Mouse (Mus musculus): ENCODE measurements around the gene Lrrc10. TPM values are rescaled to one million over a fixed set of nuclear protein-coding genes. Genes with fewer than 3 reads are reported as not detected.
A peak's percentile ranks its signal among the peaks of the same experiment; 100 is the strongest.
"Not testable (repeated sequence)": the region's sequence is repeated elsewhere in the genome, so short reads cannot be mapped to it uniquely, and the experiment has no call there.

The Lrrc10 gene
- polyA plus RNA-seq, 1 experiment from 2014 or later, result not detected

GRCm38 (mm10) chr10:117033785-117034184, 11.4 kb upstream of the Lrrc10 start:
- no peaks in the 10 kb centered on the region for H3K4me1 ChIP-seq (ENCODE audit: control insufficient read depth, insufficient read depth, low read length)
- H3K9ac ChIP-seq (replicated peaks; ENCODE audit: low read depth, low read length), result no peak overlapping the region
- H3K9me3 ChIP-seq (ENCODE audit: control insufficient read depth, low read length), result no peaks in the 10 kb centered on the region
- no peaks in the 10 kb centered on the region for H3K27me3 ChIP-seq (ENCODE audit: control insufficient read depth, insufficient read depth, low read length)
- no peak overlapping the region for H3K4me3 ChIP-seq (ENCODE audit: low read depth, low read length)
- H3K36me3 ChIP-seq (ENCODE audit: control insufficient read depth, insufficient read depth, low read length), result no peaks in the 10 kb centered on the region
- H3K4me2 ChIP-seq (ENCODE audit: low read depth, low read length), result no peak overlapping the region
- 28% methylated on average over 8 of the region's 8 CpGs for WGBS
- ATAC-seq (ENCODE audit: low read depth), result no peak
- no peak overlapping the region for H3K27ac ChIP-seq (ENCODE audit: low read depth, low read length)

- H3K4me2 ChIP-seq (ENCODE audit: low read depth, low read length), result no peak overlapping the region
- H3K27me3 ChIP-seq (ENCODE audit: control insufficient read depth, insufficient read depth, low read length), result no peaks in the 10 kb centered on the region
- no peak overlapping the region for H3K27ac ChIP-seq (ENCODE audit: low read depth, low read length)
- no peak overlapping the region for H3K9ac ChIP-seq (replicated peaks; ENCODE audit: low read depth, low read length)
- WGBS, result 75% methylated on average over 6 of the region's 6 CpGs
- no peaks in the 10 kb centered on the region for H3K36me3 ChIP-seq (ENCODE audit: control insufficient read depth, insufficient read depth, low read length)
- no peaks in the 10 kb centered on the region for H3K4me1 ChIP-seq (ENCODE audit: control insufficient read depth, insufficient read depth, low read length)
- H3K9me3 ChIP-seq (ENCODE audit: control insufficient read depth, low read length), result no peaks in the 10 kb centered on the region
- H3K4me3 ChIP-seq (ENCODE audit: low read depth, low read length), result no peak overlapping the region
- ATAC-seq (ENCODE audit: low read depth), result no peak
These were observed 4.8 kb upstream of the Lrrc10 start for GRCm38 (mm10) chr10:117040355-117040754.

DNA sequence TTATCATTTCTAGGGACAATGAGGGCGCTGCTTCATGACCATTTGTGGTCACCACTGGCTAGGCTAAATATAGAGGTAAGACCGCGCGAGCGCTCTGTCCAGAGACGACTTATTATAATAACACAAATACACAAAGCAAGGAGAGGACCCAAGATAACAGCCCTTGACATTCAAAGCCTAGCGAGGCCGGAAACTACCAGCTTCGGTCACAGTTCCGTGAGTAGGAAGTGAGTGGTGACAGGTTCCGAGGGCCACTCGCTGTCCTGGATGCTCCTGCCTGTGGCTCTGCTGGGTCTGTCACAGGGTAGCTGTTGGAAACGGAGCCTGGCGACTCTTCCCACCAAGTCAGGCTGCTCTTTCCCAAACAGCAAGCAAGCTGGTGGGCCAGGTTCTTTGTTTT, 2.8 kb upstream of the Lrrc10 start:
- H3K4me1 ChIP-seq (ENCODE audit: control insufficient read depth, insufficient read depth, low read length), result 0 out of 2 replicates have a peak, but pooled peaks cover 3% of the 10 kb centered on the region
- no peaks in the 10 kb centered on the region for H3K36me3 ChIP-seq (ENCODE audit: control insufficient read depth, insufficient read depth, low read length)
- no peak overlapping the region for H3K4me3 ChIP-seq (ENCODE audit: low read depth, low read length)
- H3K27me3 ChIP-seq (ENCODE audit: control insufficient read depth, insufficient read depth, low read length), result no peaks in the 10 kb centered on the region
- H3K9me3 ChIP-seq (ENCODE audit: control insufficient read depth, low read length), result no peaks in the 10 kb centered on the region
- WGBS, result 91% methylated on average over 14 of the region's 14 CpGs
- no peak overlapping the region for H3K9ac ChIP-seq (replicated peaks; ENCODE audit: low read depth, low read length)
- no peak for ATAC-seq (ENCODE audit: low read depth)
- no peak overlapping the region for H3K27ac ChIP-seq (ENCODE audit: low read depth, low read length)
- no peak overlapping the region for H3K4me2 ChIP-seq (ENCODE audit: low read depth, low read length)

GRCm38 (mm10) chr10:117043497-117044166, 1.5 kb upstream of the Lrrc10 start:
- H3K4me2 ChIP-seq (ENCODE audit: low read depth, low read length); H3K36me3 ChIP-seq (ENCODE audit: control insufficient read depth, insufficient read depth, low read length); H3K27ac ChIP-seq (ENCODE audit: low read depth, low read length); H3K9me3 ChIP-seq (ENCODE audit: control insufficient read depth, low read length); ATAC-seq (ENCODE audit: low read depth); H3K4me3 ChIP-seq (ENCODE audit: low read depth, low read length); H3K4me1 ChIP-seq (ENCODE audit: control insufficient read depth, insufficient read depth, low read length); H3K27me3 ChIP-seq (ENCODE audit: control insufficient read depth, insufficient read depth, low read length); H3K9ac ChIP-seq (replicated peaks; ENCODE audit: low read depth, low read length): not testable (repeated sequence)
- WGBS, result 68% methylated on average over 15 of the region's 16 CpGs

- Histone ChIP-seq H3K9me3 (ENCODE audit: control insufficient read depth, low read length) (no peaks in the 10 kb centered on the region), H3K27ac (ENCODE audit: low read depth, low read length) (no peak overlapping the region), H3K36me3 (ENCODE audit: control insufficient read depth, insufficient read depth, low read length) (peaks cover 32% of the 10 kb centered on the region), H3K4me2 (ENCODE audit: low read depth, low read length) (no peak overlapping the region), H3K27me3 (ENCODE audit: control insufficient read depth, insufficient read depth, low read length) (no peaks in the 10 kb centered on the region), H3K4me1 (ENCODE audit: control insufficient read depth, insufficient read depth, low read length) (0 out of 2 replicates have a peak, but pooled peaks cover 3% of the 10 kb centered on the region), H3K9ac (replicated peaks; ENCODE audit: low read depth, low read length) (no peak overlapping the region), H3K4me3 (ENCODE audit: low read depth, low read length) (no peak overlapping the region)
- no peak for ATAC-seq (ENCODE audit: low read depth)
- WGBS, result 70% methylated on average over 4 of the region's 4 CpGs
These were observed 4.1 kb downstream of the Lrrc10 start for GRCm38 (mm10) chr10:117049253-117049652.

- 0 out of 2 replicates have a peak, but pooled peaks cover 3% of the 10 kb centered on the region for H3K4me1 ChIP-seq (ENCODE audit: control insufficient read depth, insufficient read depth, low read length)
- no peaks in the 10 kb centered on the region for H3K9me3 ChIP-seq (ENCODE audit: control insufficient read depth, low read length)
- no peak overlapping the region for H3K9ac ChIP-seq (replicated peaks; ENCODE audit: low read depth, low read length)
- H3K4me2 ChIP-seq (ENCODE audit: low read depth, low read length), result no peak overlapping the region
- H3K36me3 ChIP-seq (ENCODE audit: control insufficient read depth, insufficient read depth, low read length), result peaks cover 38% of the 10 kb centered on the region
- ATAC-seq (ENCODE audit: low read depth), result no peak
- WGBS, result 84% methylated on average over 4 of the region's 4 CpGs
- no peak overlapping the region for H3K27ac ChIP-seq (ENCODE audit: low read depth, low read length)
- H3K27me3 ChIP-seq (ENCODE audit: control insufficient read depth, insufficient read depth, low read length), result no peaks in the 10 kb centered on the region
- no peak overlapping the region for H3K4me3 ChIP-seq (ENCODE audit: low read depth, low read length)
These were observed 4.9 kb downstream of the Lrrc10 start for GRCm38 (mm10) chr10:117049961-117050597.

DNA sequence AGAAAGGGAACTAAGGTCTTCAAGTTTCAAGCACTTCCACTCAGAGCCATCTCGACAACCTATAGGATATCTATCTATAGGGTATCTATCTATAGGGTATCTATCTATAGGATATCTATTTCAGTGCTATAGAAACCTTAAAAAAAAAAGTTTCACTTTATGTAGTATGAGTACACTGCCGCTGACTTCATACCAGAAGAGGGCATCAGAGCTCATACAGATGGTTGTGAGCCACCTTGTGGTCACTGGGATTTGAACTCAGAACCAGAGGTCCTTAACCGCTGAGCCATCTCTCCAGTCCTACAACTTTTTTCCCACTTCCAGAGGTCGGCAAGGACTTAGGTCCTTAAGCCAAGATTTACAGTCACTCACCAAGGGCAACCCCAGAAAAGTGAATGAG, 10.5 kb downstream of the Lrrc10 start:
- no peak for ATAC-seq (ENCODE audit: low read depth)
- Histone ChIP-seq H3K9ac (replicated peaks; ENCODE audit: low read depth, low read length) (no peak overlapping the region), H3K27me3 (ENCODE audit: control insufficient read depth, insufficient read depth, low read length) (no peaks in the 10 kb centered on the region), H3K36me3 (ENCODE audit: control insufficient read depth, insufficient read depth, low read length) (peaks cover 75% of the 10 kb centered on the region), H3K9me3 (ENCODE audit: control insufficient read depth, low read length) (no peaks in the 10 kb centered on the region), H3K4me2 (ENCODE audit: low read depth, low read length) (no peak overlapping the region), H3K27ac (ENCODE audit: low read depth, low read length) (no peak overlapping the region), H3K4me3 (ENCODE audit: low read depth, low read length) (no peak overlapping the region), H3K4me1 (ENCODE audit: control insufficient read depth, insufficient read depth, low read length) (no peaks in the 10 kb centered on the region)
- 91% methylated on average over 4 of the region's 4 CpGs for WGBS

GRCm38 (mm10) chr10:117062894-117063253, 17.7 kb downstream of the Lrrc10 start:
- peak overlapping the region; percentile 76; the same call in 1 of the 2 replicates for H3K27ac ChIP-seq (ENCODE audit: low read depth, low read length)
- no peak for ATAC-seq (ENCODE audit: low read depth)
- H3K9ac ChIP-seq (replicated peaks; ENCODE audit: low read depth, low read length), result peak overlapping the region; percentile 60
- H3K4me1 ChIP-seq (ENCODE audit: control insufficient read depth, insufficient read depth, low read length), result peaks cover 6% of the 10 kb centered on the region; the same call in 1 of the 2 replicates
- 4% methylated on average over 15 of the region's 15 CpGs for WGBS
- peak overlapping the region; percentile 54 for H3K4me3 ChIP-seq (ENCODE audit: low read depth, low read length)
- H3K27me3 ChIP-seq (ENCODE audit: control insufficient read depth, insufficient read depth, low read length), result no peaks in the 10 kb centered on the region
- peak overlapping the region; percentile 80 for H3K4me2 ChIP-seq (ENCODE audit: low read depth, low read length)
- peaks cover 20% of the 10 kb centered on the region for H3K36me3 ChIP-seq (ENCODE audit: control insufficient read depth, insufficient read depth, low read length)
- H3K9me3 ChIP-seq (ENCODE audit: control insufficient read depth, low read length), result no peaks in the 10 kb centered on the region

- Histone ChIP-seq H3K9me3 (ENCODE audit: control insufficient read depth, low read length) (no peaks in the 10 kb centered on the region), H3K9ac (replicated peaks; ENCODE audit: low read depth, low read length) (peak within 1 kb of the TSS; percentile 60), H3K36me3 (ENCODE audit: control insufficient read depth, insufficient read depth, low read length) (peaks cover 18% of the 10 kb centered on the region), H3K4me1 (ENCODE audit: control insufficient read depth, insufficient read depth, low read length) (peaks cover 6% of the 10 kb centered on the region; the same call in 1 of the 2 replicates), H3K27ac (ENCODE audit: low read depth, low read length) (peak within 1 kb of the TSS; percentile 88), H3K4me3 (ENCODE audit: low read depth, low read length) (peak within 1 kb of the TSS; percentile 54), H3K4me2 (ENCODE audit: low read depth, low read length) (peak within 1 kb of the TSS; percentile 80), H3K27me3 (ENCODE audit: control insufficient read depth, insufficient read depth, low read length) (no peaks in the 10 kb centered on the region)
- under 1% methylated on average over 65 of the region's 68 CpGs for WGBS
- ATAC-seq (ENCODE audit: low read depth), result peak; percentile 94
These were observed 18.3 kb downstream of the Lrrc10 start, which contains the start of gene Cct2 for GRCm38 (mm10) chr10:117063254-117064021. Gene Cct2 (minus strand): TSS chr10:117063814.
